Mouse (Mus musculus) neural tube, embryonic 11.5 days (tissue): ENCODE measurements around the gene Fbxl5. TPM values are rescaled to one million over a fixed set of nuclear protein-coding genes. Genes with fewer than 3 reads are reported as not detected.

Source experiments
- ATAC-seq: fragments of 200-750 bp; cut with Nextera tagmentation; 2 replicates; pipeline ENCODE4 v1.8.0; 2017; ENCODE audit warnings: moderate number of reproducible peaks, mild to moderate bottlenecking, moderate TSS enrichment, moderate library complexity; ENCODE audit not compliant: insufficient read depth, low FRiP score, low TSS enrichment
- DNase-seq: peaks from one replicate; pipeline ENCODE4 v3.0.0-alpha.2; 2015; ENCODE audit warnings: low spot score
- H3K27ac ChIP-seq: fragments of 300-500 bp; sonication (generic); 2 replicates; pipeline ENCODE4 v1.5.1; 2014; ENCODE audit warnings: low read depth, mild to moderate bottlenecking, low read length
- H3K27me3 ChIP-seq: fragments of 300-500 bp; sonication (generic); 2 replicates; pipeline ENCODE4 v1.6.1; 2014; ENCODE audit warnings: mild to moderate bottlenecking, low read length, mixed read lengths; ENCODE audit not compliant: control insufficient read depth, insufficient read depth
- H3K36me3 ChIP-seq: fragments of 300-500 bp; sonication (generic); 2 replicates; pipeline ENCODE4 v1.6.1; 2014; ENCODE audit warnings: mild to moderate bottlenecking, low read length, moderate library complexity, mixed read lengths; ENCODE audit not compliant: control insufficient read depth, insufficient read depth
- H3K4me1 ChIP-seq: fragments of 300-500 bp; sonication (generic); 2 replicates; pipeline ENCODE4 v1.6.1; 2014; ENCODE audit warnings: low read length, mixed read lengths; ENCODE audit not compliant: control insufficient read depth, insufficient read depth
- H3K4me2 ChIP-seq: fragments of 300-500 bp; sonication (generic); 2 replicates; pipeline ENCODE4 v1.6.1; 2014; ENCODE audit warnings: low read depth, mild to moderate bottlenecking, moderate library complexity
- H3K4me3 ChIP-seq: fragments of 300-500 bp; sonication (generic); 2 replicates; pipeline ENCODE4 v1.5.1; 2014; ENCODE audit warnings: low read depth, low read length
- H3K9ac ChIP-seq: fragments of 300-500 bp; sonication (generic); 2 replicates; pipeline ENCODE4 v1.6.1; 2014; ENCODE audit warnings: mild to moderate bottlenecking, low read length
- H3K9me3 ChIP-seq: fragments of 300-500 bp; sonication (generic); 2 replicates; pipeline ENCODE4 v1.6.1; 2016; ENCODE audit warnings: low read length; ENCODE audit not compliant: control insufficient read depth
- WGBS: fragments of 180-500 bp; shearing (Covaris S2); extraction: QIAGEN DNeasy Blood & Tissue Kit; methylation state at CpG from one replicate; pipeline ENCODE4 v1.1.7; 2014; 5-methylcytosine and 5-hydroxymethylcytosine counted together
- polyA plus RNA-seq: library from polyadenylated mRNA; unstranded; fragments of >200 nt; fragmentation: Nextera tagmentation; extraction: Ambion mirVana; gene quantifications from 2 replicates; pipeline ENCODE4 v1.2.1, GENCODE M21; 2014

Fbxl5 gene
- polyA plus RNA-seq, 1 experiment from 2014 or later, result 62.1 TPM

GRCm38 (mm10) chr5:43699240-43699639 is 122.2 kb downstream of the Fbxl5 start:
- H3K9me3 ChIP-seq, result no peaks in the 10 kb centered on the region
- ATAC-seq (no peak), DNase-seq (no peak)
- H3K4me2 ChIP-seq, result no peak overlapping the region
- no peak overlapping the region for H3K4me3 ChIP-seq
- H3K27me3 ChIP-seq, result no peaks in the 10 kb centered on the region
- no peak overlapping the region for H3K27ac ChIP-seq
- H3K4me1 ChIP-seq, result no peaks in the 10 kb centered on the region
- no peak overlapping the region for H3K9ac ChIP-seq
- no peaks in the 10 kb centered on the region for H3K36me3 ChIP-seq

- WGBS, result 84% methylated on average over 3 of the region's 3 CpGs
- no peaks in the 10 kb centered on the region for H3K36me3 ChIP-seq
Measured at GRCm38 (mm10) chr5:43697133-43697532, 124.3 kb downstream of the Fbxl5 start.

More at GRCm38 (mm10) chr5:43697133-43697532, 124.3 kb downstream of the Fbxl5 start:
- Histone ChIP-seq H3K4me3 (no peak overlapping the region), H3K4me1 (no peaks in the 10 kb centered on the region), H3K9me3 (no peaks in the 10 kb centered on the region), H3K27me3 (no peaks in the 10 kb centered on the region), H3K27ac (no peak overlapping the region), H3K9ac (no peak overlapping the region), H3K4me2 (no peak overlapping the region)
- DNase-seq, result no peak
- ATAC-seq, result no peak

Other genes with a start within 250 kb of the Fbxl5 start
- gene Cc2d2a, start 159.3 kb downstream of the Fbxl5 start, polyA plus RNA-seq, result 6.1 and 7.3 TPM in 2 replicates
- not detected in 2 replicates for gene Bst1, start 2.8 kb downstream of the Fbxl5 start, polyA plus RNA-seq
- gene Cd38, start 46.9 kb upstream of the Fbxl5 start, polyA plus RNA-seq, result 9.9 and 11.5 TPM in 2 replicates
- gene Gm7879, start 91.5 kb upstream of the Fbxl5 start, polyA plus RNA-seq, result 1.1 TPM in 1 of 2 replicates, not detected in the other
- 0.93 and 1.5 TPM in 2 replicates for gene Fgfbp1, start 160.1 kb upstream of the Fbxl5 start, polyA plus RNA-seq